In genomic region chr2:75767871-75768558, GRCm38 (mm10) we compare ENCODE assay signal across 10 mouse cellular contexts.
DNase-seq lines count a peak whose midpoint lies in the region; ATAC-seq lines count a peak whose summit lies in the region.
"Had no signal": no experiment of that assay in that cellular context is flagged by ENCODE, and none has a peak within 500 bp of the region (broad histone marks: within the 10 kb centered on the region; RNA-seq: fewer than 3 reads in every experiment).

No protein-coding gene starts in this region.

- H3K9me3 ChIP-seq in forebrain, embryonic 11.5 days (ENCODE audit: control insufficient read depth, low read length): no peaks in the 10 kb centered on the region
- H3K9me3 ChIP-seq: embryonic facial prominence, embryonic 13.5 days; neural tube, embryonic 13.5 days had no signal

- whole genome bisulfite sequencing in forebrain, embryonic 11.5 days: 54% methylated on average over 7 of the region's 7 CpGs

- no peak overlapping the region; the same call in 1 of the 2 replicates for H3K27ac ChIP-seq in forebrain, embryonic 11.5 days (ENCODE audit: low read depth, low read length)
- H3K27ac ChIP-seq: embryonic facial prominence, embryonic 13.5 days; neural tube, embryonic 13.5 days had no signal

- DNase-seq in 3T3-L1 (ENCODE audit: low read depth, low spot score) (peak; percentile 80), ES-CJ7 (ENCODE audit: low read depth, low spot score) (peak; percentile 91)
- peak; percentile 67 for DNase-seq in forebrain, embryonic 11.5 days (ENCODE audit: low spot score)
- peak; percentile 50 to 81 for DNase-seq in kidney, postnatal 36 days
- DNase-seq in retina, postnatal 1 day: peak; percentile 82
- no peak for DNase-seq in testis, postnatal 10 days (ENCODE audit: low spot score)
- DNase-seq in adrenal gland, postnatal 14 days: no peak

- no peak overlapping the region for H3K4me2 ChIP-seq in forebrain, embryonic 11.5 days (ENCODE audit: low read depth, low read length, severe bottlenecking)
- H3K4me2 ChIP-seq: embryonic facial prominence, embryonic 13.5 days; neural tube, embryonic 13.5 days had no signal

- 0 out of 2 replicates have a peak, but pooled peaks cover 2% of the 10 kb centered on the region for H3K4me1 ChIP-seq in forebrain, embryonic 11.5 days (replicated peaks; ENCODE audit: control insufficient read depth, insufficient read depth, low read length)

- H3K4me3 ChIP-seq in forebrain, embryonic 11.5 days (ENCODE audit: low read depth, low read length): no peak overlapping the region
- H3K4me3 ChIP-seq: embryonic facial prominence, embryonic 13.5 days; neural tube, embryonic 13.5 days had no signal

- no peaks in the 10 kb centered on the region for H3K27me3 ChIP-seq in forebrain, embryonic 11.5 days (ENCODE audit: control insufficient read depth, insufficient read depth, low read length)
- H3K27me3 ChIP-seq: embryonic facial prominence, embryonic 13.5 days; neural tube, embryonic 13.5 days had no signal

- ATAC-seq in forebrain, embryonic 11.5 days (replicated peaks; ENCODE audit: low FRiP score): peak; percentile 89
- no peak for ATAC-seq in inflammation-experienced regulatory T-cells, adult 6 months

- no peak overlapping the region for H3K9ac ChIP-seq in forebrain, embryonic 11.5 days (ENCODE audit: low read length)
- H3K9ac ChIP-seq: embryonic facial prominence, embryonic 13.5 days; neural tube, embryonic 13.5 days had no signal

- no peaks in the 10 kb centered on the region for H3K36me3 ChIP-seq in forebrain, embryonic 11.5 days (ENCODE audit: control insufficient read depth, insufficient read depth, low read length)
- H3K36me3 ChIP-seq: embryonic facial prominence, embryonic 13.5 days; neural tube, embryonic 13.5 days had no signal

Comparison
In these comparisons a context has a peak if more than half of its experiments do, and no peak if none do; other contexts are left out.
1. DNase-seq: peak in 3T3-L1 (single experiment), ES-CJ7 (single experiment), forebrain, embryonic 11.5 days (single experiment), kidney, postnatal 36 days (2 of 2) and retina, postnatal 1 day (single experiment); none in testis, postnatal 10 days (single experiment) and adrenal gland, postnatal 14 days (single experiment).